Mouse (Mus musculus) megakaryocyte, adult 5-6 weeks (primary cell): Measurements from ENCODE around the gene Cmc2. TPM values are rescaled to one million over a fixed set of nuclear protein-coding genes. Genes with fewer than 3 reads are reported as not detected.
A peak's percentile ranks its signal among the peaks of the same experiment; 100 is the strongest.

Experiments
- ATAC-seq: 2 replicates; pipeline ENCODE4 v1.8.0; 2016; ENCODE audit warnings: mild to moderate bottlenecking, inconsistent platforms; ENCODE audit not compliant: poor library complexity, severe bottlenecking
- total RNA-seq, 2 experiments: library from RNA; stranded (forward) in 1 of 2; stranded (reverse) in 1 of 2; fragments of 153-499, 151-499 nt in 1 of 2; fragments of 221-1000, 200-1000 nt in 1 of 2; gene quantifications; 2 replicates each; pipeline versions ENCODE4 v1.2.3 to v1.2.4; 2015 to 2017

Cmc2 gene
- 43.3 and 49.2 TPM in 2 replicates for total RNA-seq (2015)
- total RNA-seq (2017), result 51.7 and 66.0 TPM in 2 replicates

DNA sequence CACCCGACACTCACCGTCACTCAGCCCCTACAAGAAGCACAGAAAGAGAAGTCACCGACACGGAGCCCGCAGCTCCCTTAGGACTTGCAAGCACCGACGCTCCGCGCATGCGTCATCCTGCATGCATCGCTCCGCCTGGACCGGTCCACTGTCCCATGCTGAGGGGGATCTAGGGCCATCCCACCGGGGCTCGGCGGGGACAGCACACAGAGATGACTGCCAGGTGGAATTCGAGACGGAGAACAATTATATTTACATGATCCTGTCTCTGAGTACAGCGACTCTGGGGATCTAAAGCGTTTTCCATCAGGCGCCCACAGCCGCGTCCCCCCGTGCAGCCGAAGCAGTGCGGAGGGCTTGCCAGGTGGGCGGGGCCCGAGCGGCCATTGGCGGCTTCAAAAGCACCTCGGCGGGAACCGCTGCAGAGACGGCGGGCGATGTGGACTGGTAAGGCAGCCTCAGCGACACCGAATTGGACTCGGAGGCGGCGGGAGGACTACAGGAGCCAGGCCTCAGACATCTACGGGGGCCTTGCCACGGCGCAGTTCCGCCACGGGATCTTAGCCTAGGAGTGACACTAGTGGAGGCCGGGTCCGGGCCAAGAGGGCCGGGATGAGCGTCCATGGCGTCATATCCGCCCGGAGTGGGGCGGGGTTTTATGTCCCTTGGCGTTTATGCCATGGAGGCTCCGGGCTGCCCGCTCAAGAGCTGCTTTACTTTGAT is at the start of gene Cmc2, which contains the start of gene Cenpn:
Cmc2 (minus strand) TSS at position 119 of the 723 bp plus-strand sequence.
Cenpn (plus strand) TSS at position 394 of the 723 bp plus-strand sequence.
- ATAC-seq, result peak; percentile 85

DNA sequence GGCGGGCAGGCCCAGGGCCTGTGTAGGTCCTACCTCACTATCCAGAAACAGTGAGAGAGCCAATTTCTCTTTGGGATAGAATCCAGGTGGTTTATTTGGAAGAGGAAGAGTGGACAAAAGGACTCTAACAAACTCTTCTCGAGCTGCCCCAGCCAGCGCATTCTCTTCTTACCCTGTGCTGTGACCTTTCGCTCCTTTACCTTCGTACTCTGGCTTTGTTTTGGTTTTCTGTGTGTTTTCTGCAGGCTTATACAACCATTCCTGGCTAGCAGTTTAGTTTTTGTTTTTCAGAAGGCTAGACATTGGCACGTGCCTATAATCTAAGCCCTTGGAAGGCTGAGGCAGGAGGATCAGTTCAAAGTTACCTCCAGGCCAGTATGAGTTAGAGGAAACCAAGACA is 48.3 kb upstream of the Cmc2 start:
- no peak for ATAC-seq

DNA sequence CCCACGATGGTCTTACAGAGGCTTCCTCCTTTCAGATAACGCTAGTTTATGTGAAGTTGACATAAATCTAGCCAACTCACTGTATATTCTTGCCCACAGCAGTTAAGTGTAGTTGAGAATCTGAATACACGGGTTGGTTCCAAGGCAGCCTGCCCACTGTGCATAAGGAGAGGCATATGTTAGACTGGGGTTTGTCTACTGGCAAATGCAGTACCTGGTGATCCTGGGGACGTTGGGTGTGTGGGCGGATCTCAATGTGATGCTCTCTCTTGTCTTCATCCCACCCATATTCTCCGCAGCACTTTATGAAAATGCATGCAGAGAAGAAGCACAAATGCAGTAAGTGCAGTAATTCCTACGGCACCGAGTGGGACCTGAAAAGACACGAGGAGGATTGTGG is 33.2 kb upstream of the Cmc2 start:
- ATAC-seq, result no peak

DNA sequence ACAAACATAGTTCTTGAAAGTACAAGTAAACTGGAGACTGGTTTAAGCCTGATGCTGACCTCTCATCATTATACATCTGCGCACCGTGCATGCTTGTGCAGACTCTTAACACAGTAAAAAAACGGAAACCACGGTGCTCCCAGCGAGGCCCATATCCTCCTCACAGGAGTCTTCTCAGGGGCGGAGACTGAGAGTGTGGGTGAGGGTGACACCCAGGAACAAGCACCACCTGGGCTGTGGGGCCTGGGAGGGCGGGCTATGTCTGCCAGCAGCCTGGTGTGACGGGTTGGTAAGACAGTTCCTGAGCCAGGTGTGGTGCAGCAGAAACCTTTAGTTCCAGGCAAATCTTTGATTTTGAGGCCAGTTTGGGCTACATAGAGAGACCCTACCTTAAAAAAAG is 31.2 kb upstream of the Cmc2 start:
- no peak for ATAC-seq

DNA sequence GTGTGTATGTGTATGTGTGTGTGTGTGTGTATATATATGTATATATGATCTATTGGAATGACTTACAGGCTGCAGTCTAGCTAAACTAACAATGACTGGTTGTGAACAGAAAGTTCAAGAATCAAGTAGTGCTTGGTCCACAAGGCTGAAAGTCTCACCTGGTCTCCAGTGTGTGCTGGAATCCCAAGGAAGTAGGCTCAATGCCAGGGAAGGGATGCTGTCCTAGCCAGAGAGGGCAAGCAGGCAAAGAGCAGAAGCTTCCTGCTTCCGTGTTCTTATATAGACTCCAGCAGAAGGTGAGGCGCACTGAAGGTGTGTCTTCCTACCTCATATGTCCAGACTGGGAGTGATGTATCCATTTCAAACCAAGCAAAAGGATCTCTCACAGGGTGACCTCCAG is 30.5 kb upstream of the Cmc2 start:
- no peak for ATAC-seq

DNA sequence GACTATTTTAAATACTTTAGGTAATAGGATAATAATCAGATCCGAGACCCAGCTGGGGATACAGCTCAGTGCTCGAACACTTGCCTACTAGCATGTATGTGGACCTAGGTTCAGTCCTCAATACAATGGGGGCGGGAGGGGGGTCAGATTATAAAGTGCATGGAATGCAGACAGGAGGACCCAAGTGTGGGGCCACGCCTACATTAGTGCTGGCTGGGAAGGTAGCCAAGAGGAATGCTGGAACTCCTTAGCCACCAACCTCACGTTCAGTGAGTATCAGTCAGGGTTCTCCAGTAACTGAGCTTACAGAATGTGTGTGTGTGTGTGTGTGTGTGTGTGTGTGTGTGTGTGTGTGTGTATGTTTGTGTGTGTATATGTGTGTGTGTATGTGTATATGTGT is 30.1 kb upstream of the Cmc2 start:
- no peak for ATAC-seq

DNA sequence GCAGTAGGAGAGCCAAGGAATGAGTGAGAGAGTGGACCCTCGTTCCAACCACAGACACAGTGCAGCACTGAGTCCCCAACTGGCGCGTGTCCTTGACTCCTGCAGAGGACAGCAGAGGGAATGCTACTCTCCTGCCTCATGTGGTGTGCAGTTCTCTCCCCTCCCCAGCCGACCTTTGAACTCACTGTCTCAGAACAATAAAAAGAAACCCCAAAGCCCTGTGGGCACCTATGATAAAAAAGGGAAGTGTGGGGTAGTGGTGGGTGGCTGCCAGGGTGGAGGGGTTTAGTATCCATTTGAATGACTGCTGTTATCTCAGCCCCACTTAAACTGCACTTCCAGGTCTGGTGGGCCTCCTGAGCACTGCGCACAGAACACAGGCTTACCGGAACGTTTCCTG is 26.3 kb upstream of the Cmc2 start:
- ATAC-seq, result no peak

DNA sequence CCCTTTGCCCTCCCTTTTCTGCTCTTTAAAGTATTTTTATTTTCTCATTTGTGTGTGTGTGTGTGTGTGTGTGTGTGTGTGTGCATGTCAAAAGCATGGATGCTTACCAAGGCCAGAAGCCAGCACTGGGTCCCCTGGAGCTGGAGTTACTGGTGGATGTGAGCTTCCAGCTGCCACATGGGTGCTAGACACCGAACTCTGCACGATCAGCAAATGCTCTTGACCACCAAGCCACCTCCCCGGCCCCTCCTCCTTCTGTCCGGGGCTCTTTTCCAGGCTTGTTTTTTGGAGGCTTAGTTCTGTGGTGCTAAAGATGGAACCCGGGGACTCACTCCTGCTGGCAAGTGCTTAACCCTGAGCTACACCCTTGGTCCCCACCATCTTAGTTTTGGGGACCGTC is 25.6 kb upstream of the Cmc2 start:
- ATAC-seq, result no peak

DNA sequence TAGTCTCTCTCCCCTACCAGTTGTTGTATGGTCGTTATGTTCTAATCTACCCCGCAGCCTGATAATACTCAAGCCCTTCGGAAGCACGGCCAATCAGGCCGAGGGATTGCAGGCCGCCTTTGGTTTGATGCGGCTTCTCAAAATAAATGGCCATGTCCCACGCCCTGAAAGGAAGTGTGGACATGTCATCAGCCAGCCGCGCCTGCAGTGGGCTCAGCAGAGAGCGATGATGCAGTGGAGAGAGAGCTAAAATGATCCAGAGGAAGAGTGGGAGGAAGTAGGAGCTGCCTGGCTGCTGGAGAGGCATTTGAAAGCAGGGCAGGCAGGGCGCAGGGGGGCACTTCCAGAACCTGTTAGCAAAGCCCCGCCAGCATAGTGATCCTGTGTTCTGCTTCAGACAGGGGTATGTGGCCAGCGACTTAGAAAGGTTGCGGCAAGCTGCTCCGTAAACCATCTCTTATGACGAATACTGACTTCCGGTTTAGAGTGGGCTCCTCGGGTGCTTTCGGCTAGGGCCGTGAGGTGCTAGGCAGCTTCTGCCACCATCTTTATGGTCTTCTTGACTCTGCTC is 25.1 kb upstream of the Cmc2 start:
- peak; percentile 54 for ATAC-seq

DNA sequence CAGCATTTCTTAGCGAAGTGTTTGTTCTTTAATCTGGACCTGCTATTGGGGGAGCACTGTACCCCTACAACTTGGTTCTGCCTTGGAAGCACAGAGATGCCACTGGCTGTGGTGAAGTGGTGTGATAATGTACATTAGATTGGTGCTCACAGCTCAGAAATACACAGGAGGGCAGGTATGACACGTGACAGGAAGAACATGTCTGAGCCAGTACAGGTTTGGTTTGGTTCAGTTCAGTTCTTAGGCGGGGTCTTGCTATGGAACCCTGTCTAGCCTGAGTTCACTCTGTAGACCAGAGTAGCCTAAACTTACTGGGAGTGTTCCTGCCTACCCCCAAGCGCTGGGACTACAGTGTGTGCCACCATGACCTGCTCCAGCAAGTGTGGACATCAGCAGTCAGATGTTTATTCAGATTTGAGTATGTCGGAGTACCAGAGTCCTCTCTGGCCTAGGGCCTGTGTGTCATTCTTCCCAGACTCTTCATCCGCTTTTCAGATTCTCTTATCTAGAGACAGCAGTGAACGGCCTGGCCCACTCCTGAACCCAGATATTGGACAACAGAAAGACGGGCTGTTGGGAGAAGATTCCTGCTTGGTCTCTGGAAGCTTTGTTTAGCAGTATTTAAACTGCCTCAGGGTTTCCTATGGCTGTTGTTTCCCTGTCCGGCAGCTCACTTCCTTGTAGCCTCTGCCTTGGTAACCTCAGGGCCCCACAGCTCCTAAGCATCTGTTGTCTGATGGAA is 24.1 kb upstream of the Cmc2 start:
- ATAC-seq, result no peak

DNA sequence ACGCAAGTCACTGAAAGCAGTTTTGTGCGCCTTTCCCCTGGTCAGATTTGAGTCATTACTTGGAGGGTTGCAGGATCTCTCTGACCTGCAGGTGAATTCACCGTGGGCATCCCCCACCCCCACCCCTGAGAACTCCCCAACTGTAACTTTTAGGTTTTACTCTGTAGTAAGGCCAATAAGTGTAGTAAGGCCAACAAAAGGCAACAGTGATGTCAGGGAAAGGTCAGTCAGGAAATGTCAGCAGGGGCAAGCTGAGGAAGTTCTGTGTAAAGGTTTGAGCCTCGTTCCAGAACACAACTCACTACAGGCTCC is 23.1 kb upstream of the Cmc2 start:
- ATAC-seq, result 0 out of 2 replicates have a peak, but pooled peaks have one; percentile 10

DNA sequence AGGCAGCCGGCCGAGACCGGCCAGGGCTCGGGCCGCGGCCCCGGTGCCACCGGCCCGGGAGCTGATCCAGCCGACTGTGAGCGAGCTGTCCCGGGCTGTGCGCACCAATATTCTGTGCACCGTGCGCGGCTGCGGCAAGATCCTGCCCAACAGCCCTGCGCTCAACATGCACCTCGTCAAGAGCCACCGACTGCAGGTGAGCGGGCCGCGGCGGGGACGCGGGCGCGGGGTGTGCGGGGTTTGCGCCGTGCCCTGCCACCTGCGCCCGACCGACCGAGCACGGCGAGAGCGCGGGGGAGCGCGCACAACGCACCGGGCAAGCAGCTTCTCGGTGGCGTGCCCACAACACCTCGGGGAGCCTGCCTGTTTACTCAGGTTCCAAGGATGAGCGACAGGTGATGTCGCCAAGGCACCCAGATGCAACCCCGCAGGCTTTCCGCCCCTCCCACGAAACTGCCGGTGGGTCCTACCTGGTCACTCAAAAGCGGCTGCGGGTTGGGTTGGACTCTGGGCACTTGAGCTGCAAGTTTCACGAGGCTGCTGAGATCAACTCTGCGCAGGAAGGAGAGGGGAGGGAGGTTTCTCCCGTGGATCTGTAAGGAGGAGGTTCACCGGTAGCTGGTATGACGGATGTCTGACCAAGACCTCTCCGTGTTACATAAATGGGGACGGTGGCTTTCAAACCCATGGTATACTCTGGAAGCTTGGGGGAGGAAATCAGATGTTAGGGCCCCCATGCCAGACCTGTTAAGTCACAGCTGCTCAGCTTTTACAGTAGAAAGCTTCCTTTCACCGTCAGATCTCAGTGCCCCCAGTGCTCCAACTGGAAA is 22.5 kb upstream of the Cmc2 start:
- ATAC-seq, result 0 out of 2 replicates have a peak, but pooled peaks have one; percentile 8

DNA sequence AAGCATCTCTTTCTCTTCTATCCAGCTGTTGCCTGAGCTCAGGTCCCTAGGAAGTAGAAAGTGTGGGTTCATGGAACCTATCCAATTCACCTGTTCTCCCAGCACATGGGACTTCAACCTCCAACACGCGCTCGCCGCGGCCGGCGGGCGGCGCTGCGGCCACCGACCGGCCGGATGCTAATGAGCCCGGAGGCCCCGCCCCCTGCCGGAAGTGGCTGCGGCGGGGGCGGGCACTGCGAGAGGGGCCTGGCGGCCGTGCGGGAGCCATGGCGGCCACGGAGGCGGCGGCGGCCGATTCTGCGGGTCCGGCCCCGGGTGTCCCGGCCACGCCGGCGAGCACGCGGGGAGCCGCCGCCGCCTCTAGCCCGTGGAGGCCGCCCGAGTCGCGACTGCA is 21.9 kb upstream of the Cmc2 start, which contains the start of gene Atmin:
Atmin (plus strand) TSS at position 233 of the 394 bp plus-strand sequence.
- peak; percentile 85 for ATAC-seq

DNA sequence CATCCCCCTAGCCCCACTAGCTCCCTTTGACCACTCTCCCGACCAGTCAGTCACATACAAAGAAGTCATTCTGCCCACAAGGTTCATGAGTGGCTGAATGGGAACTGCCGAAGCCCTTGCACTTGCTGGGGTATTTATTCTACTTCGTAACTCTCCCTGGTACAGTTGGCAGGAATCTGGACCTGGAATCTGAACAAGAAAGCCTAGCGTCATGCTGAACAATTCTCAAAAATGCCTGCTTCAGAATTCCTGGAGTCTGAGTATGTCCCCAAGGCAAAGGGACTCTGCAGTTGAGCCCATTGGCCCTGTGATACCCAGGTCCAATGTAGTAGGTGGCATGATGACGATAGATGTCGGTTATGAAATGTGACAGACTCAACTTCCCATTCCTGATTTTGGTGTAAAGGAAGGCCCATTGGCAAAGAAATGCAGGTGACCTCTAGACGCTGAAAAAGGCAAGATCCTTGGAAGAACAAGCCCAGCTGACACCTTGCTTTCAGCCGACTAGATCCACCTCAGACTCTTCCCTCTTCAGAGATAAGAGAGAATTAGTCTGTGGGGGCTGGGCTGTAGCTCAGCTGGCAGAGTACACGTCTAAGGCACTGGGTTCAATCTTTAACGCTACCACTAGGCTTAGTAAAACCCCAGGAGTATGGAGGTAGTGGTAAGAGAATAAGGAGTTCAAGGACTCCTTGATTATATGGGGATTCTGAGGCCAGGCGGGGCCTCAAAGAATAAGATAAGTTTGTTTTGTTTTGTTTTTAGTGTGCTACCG is 21.2 kb upstream of the Cmc2 start:
- ATAC-seq, result no peak

DNA sequence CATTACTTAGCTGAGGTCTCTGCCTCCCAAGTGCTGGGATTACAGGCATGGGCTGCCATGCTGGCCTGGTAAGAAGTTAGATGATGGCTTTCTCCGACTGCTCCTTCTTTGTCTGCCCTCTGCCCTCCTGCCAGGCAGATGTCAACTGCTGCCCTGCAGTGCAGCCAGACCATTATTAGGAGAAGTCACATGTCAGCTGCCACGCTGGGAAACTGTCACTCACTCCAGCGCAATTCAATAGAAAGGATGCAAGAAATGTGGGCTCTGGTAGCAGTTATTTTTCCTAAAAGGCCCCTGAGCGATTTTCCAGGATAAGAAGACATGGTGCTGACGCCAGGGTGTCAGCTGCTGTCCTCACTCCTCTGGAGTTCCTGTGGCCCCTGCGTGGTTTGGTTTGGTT is 14.3 kb upstream of the Cmc2 start:
- no peak for ATAC-seq

DNA sequence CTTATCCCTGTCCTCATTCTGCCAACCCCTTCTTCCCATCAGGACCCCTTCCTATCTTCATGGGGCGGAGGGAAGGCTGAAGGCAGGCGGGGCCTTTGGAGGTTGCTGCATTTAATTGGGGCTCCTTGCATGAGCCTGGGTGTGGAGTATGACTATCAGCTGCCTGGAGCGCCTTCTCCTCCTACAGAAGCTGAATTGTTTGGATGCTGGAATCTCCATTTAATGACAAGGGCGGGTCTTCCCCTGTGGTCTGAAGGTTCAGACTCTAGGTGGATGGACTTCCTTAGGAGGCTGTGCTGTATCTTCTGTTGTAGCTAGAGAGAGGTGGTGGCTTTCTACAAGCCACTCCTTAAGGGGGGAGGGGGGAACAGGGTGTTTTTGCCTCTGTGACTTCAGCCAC is 13.7 kb upstream of the Cmc2 start:
- no peak for ATAC-seq

DNA sequence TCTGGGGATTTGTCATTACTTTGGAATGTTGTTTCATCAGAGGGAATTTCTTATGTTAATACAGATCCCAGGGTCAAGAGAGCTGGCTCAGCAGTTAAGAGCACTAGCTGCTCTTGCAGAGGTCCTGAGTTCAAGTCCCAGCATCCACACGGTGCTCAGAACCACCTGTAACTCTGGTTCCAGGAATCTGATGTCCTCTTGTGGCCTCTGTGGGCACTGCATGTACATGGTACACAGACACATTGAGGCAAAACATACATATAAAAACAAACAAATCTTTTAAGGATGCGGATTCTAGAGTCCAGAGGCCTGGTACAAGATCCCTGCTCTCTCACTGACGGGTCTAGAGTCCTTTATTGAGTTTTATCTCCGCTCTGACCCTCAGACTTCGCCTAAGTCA is 7.3 kb upstream of the Cmc2 start:
- no peak for ATAC-seq

DNA sequence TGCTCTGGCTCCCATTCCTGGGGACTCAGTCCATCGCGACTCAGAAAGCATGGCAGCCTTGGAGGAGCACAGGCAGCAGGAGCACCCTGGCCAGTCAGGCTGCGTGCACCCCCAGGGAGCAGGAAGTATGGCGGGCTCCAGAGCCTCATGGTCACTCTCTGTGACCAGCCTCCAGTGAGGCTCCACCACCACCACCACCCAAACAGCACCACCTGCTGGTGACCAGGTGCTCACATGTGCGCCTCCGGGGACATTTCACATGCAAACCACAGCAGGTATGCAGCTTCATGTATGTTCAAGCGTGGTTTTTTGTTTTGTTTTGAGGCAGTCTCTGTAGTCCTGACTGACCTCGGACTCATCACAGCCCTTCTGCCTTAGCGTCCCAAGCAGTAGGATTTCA is 6.6 kb upstream of the Cmc2 start:
- ATAC-seq, result peak; percentile 86

DNA sequence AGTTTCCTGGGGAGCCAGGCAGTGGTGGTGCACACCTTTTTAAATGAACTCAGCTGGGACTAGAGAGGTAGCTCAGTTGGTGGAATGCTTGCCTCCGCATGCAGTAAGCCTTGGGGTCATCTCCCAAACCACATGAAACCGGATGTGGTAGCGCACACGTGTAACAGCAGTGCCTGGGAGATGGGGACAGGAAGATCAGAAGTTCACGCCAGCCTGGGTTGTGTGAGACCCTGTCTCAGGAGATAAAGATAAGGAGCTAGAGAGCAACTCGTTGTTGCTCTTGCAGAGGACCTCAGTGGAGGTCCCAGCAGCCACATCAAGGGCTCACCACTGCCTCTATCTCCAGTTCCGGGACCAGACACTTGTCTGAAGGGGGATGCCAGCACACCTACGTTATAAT is 2.3 kb upstream of the Cmc2 start:
- no peak for ATAC-seq

DNA sequence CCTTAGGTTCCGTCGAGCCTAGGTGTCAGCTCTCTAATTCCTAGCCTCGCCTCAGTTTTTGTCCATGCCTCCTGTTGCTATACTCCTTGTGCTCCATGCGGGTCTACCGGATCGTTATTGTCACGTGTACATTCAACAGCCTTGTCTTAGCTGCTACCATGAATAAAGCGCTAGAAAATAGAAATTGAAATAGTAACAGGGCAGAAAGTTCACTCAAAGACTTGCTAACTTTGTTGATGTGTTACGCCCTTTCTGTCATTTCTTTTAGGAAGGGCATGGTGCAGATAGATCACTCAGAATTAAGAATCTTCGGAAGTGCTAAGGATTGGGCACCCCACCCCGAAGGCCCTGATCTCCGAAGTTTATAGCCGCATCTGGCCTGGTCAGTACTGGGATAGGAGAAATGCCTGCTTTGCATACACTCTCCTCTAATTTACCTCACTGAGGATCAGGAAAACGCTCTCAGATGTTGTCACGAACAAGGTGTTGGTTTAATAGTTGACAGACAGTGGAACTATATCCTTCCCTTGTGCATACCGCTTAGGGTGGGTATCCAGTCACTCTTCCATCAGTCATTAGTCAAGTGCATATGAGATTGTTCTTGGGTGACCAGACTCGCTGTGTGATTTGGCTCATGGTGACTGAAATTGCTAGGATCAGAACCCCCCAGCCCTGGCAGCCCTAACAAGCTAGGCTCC is 954 bp upstream of the Cmc2 start:
- no peak for ATAC-seq
